Mouse (Mus musculus): ENCODE results near the gene Nav2.

Gene Nav2

GRCm38 (mm10) chr7:49415716-49416115 is 507.2 kb downstream of the Nav2 start:
- no peak for DNase-seq

GRCm38 (mm10) chr7:49418841-49419240 is 510.3 kb downstream of the Nav2 start:
- DNase-seq = no peak

- DNase-seq = no peak
These were observed 511.8 kb downstream of the Nav2 start for GRCm38 (mm10) chr7:49420139-49420802.

- DNase-seq = no peak
These were observed 512.7 kb downstream of the Nav2 start for GRCm38 (mm10) chr7:49421261-49421660.

- no peak for DNase-seq
These were observed 515.4 kb downstream of the Nav2 start for GRCm38 (mm10) chr7:49423943-49424342.

- peak; percentile 71 for DNase-seq
These were observed 517.5 kb downstream of the Nav2 start for GRCm38 (mm10) chr7:49426060-49426459.

GRCm38 (mm10) chr7:49427843-49428242 is 519.3 kb downstream of the Nav2 start:
- DNase-seq = peak; percentile 40

GRCm38 (mm10) chr7:49428947-49429346 is 520.4 kb downstream of the Nav2 start:
- DNase-seq = no peak

- DNase-seq = no peak
These were observed 522.3 kb downstream of the Nav2 start for GRCm38 (mm10) chr7:49430808-49431207.

GRCm38 (mm10) chr7:49433945-49434344 is 525.4 kb downstream of the Nav2 start:
- DNase-seq = no peak

GRCm38 (mm10) chr7:49436492-49436891 is 528.0 kb downstream of the Nav2 start:
- no peak for DNase-seq

GRCm38 (mm10) chr7:49437901-49438300 is 529.4 kb downstream of the Nav2 start:
- DNase-seq = peak; percentile 32

GRCm38 (mm10) chr7:49439136-49439535 is 530.6 kb downstream of the Nav2 start:
- DNase-seq = peak; percentile 65

GRCm38 (mm10) chr7:49440333-49440969 is 531.9 kb downstream of the Nav2 start:
- DNase-seq = no peak

GRCm38 (mm10) chr7:49442174-49442573 is 533.7 kb downstream of the Nav2 start:
- no peak for DNase-seq

GRCm38 (mm10) chr7:49448580-49448979 is 540.1 kb downstream of the Nav2 start:
- DNase-seq = no peak

GRCm38 (mm10) chr7:49450261-49451141 is 542.0 kb downstream of the Nav2 start:
- DNase-seq = no peak

- no peak for DNase-seq
These were observed 542.7 kb downstream of the Nav2 start for GRCm38 (mm10) chr7:49451240-49451639.

GRCm38 (mm10) chr7:49452274-49452673 is 543.8 kb downstream of the Nav2 start:
- DNase-seq = no peak

- no peak for DNase-seq
These were observed 546.1 kb downstream of the Nav2 start for GRCm38 (mm10) chr7:49454601-49455000.

GRCm38 (mm10) chr7:49456148-49456547 is 547.6 kb downstream of the Nav2 start:
- peak; percentile 76 for DNase-seq

GRCm38 (mm10) chr7:49457398-49457797 is 548.9 kb downstream of the Nav2 start:
- no peak for DNase-seq

- no peak for DNase-seq
These were observed 549.4 kb downstream of the Nav2 start for GRCm38 (mm10) chr7:49457890-49458289.

Measured in lung, postnatal 14 days (tissue).